Mouse (Mus musculus): ENCODE data around the gene Ap5z1.

GRCm38 (mm10) chr5:142442045-142442440, 21.7 kb upstream of the Ap5z1 start:
- no peak for TF ChIP-seq CTCF (IDR thresholded peaks at IDR 0.05; ENCODE audit: low read depth)
- TF ChIP-seq EP300 (IDR thresholded peaks at IDR 0.05; ENCODE audit: low read depth): no peak

Data from liver, postnatal 0 days (tissue).